Mouse (Mus musculus): Measurements from ENCODE around the gene Fastk. TPM values are rescaled to one million over a fixed set of nuclear protein-coding genes. Genes with fewer than 3 reads are reported as not detected.

The Fastk gene
- total RNA-seq, 2 experiments from 2014 or later: 17.4 to 35.7 TPM

DNA sequence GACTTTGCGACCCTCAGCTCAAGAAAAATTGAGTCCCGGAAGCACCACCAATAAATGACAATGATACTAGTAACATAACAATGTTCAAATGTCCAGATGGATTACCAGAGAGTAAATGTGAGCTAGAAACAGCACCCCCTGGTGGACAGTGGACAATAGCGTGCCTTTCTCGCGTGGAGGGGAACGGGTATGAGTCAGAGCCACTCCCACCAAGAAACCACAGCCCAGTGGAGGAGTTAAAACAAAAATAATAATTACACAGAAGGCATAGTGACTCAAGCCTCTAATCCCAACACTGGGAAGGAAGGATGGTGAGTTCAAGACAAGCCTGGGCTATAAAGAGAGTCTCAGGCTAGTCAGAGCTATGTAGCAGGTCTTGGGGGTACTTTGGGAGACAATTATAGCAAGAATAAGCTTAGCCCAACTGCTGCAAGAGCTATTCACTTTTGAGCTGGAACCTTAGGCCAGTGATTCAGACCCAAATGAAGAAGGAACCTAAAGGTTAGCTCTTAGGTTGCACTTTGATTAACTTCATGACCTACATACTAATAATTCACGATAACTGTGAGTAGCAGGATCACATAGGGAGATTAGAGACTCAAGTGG is 51.6 kb downstream of the Fastk start, which contains the start of gene Abcb8:
Abcb8 (plus strand) TSS at position 272 of the 606 bp plus-strand sequence.
- ATAC-seq (replicated peaks; ENCODE audit: poor library complexity): peak; percentile 63

DNA sequence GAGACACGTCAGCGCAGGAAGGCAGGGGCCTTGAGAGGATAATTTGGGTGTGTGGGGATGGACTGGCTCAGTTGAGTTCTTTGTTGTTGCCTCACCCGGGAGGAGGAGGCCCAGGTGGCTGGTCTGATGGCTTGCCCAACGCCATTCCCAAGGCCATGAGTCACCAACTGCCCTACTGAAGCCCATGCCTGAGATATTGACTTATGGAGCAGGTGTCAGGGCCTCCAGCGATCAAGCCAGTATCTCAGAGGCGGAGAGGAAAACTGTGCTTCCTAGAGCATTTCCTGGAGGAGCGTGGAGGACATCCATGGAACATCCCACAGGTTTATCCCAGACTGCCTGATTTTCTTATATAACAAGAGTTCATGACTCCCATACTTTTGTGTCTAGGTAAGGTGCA is 52.4 kb downstream of the Fastk start:
- ATAC-seq (replicated peaks; ENCODE audit: poor library complexity): no peak

DNA sequence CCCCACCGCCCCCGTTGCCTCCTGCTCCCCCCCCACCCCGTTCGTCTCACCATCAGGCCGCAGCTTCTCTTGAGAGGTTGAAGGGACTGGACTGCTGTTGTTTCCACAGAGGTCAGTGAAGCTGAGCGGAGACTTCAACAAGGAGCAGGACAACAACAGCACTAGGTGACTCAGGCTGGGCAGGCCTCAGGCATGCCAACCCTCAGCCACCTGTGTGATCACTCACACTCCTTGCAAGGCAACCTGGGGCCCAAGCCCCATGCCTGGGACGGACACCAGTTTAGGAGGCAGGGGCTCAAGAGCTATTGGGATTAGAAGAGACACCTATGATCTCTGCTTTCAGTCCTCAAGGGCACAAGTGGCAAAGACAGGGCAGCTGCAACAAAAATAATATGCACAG is 53.2 kb downstream of the Fastk start, which contains the start of gene Atg9b:
Atg9b (minus strand) TSS at position 280 of the 400 bp plus-strand sequence.
- ATAC-seq (replicated peaks; ENCODE audit: poor library complexity): no peak

DNA sequence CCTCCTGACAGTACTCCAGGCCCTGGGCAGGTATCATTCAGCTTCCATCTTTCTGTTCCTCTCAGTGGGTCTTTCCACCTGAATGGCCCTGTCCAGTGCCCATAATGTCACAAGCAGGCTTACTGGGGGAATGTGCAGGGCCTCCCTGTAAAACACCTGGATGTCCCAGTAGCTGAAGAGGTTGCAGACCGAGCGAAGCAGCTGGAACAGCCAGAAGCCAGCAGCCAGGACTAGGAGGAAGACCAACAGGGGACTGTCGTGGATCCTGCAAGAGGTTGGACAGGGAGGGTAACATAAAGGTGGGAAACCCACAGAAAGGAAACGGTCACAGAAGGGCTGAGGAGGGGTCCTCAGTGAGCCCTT is 55.4 kb downstream of the Fastk start:
- ATAC-seq (replicated peaks; ENCODE audit: poor library complexity): no peak

DNA sequence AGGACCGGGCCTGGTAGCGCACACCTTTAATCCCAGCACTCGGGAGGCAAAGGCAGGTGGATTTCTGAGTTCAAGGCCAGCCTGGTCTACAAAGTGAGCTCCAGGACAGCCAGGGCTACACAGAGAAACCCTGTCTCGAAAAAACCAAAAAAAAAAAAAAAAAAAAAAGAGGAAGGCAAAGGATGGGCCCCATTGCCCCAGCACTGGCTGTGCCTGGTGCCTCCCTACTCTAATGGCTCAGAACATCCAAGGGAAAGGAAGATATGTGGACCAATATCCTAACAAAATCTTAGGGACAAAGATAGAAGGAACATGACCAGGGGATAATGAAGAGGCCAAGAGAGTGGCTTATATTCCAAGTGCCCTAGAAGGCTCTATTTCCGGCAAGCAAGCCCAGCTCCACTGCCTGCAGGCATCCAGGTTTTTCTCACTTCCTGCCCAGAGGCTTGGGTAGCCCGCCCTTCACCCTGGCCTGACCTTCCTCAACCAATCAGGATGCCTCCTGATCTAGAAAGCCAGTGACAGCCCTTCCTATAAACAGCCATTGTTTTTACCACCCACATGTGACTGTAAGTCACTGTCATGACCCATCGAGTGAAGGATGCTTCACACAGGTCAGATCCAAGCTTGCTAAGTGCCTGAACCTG is 56.0 kb downstream of the Fastk start:
- peak; percentile 46 for ATAC-seq (replicated peaks; ENCODE audit: poor library complexity)

Other genes with a start within 250 kb of the Fastk start
- gene Kcnh2, start 93.7 kb downstream of the Fastk start, total RNA-seq (2015): not detected in 2 replicates
- 0.12 TPM in 1 of 2 replicates, not detected in the other for gene Kcnh2, start 93.7 kb downstream of the Fastk start, total RNA-seq (2017)
- 0.12 TPM in 1 of 2 replicates, not detected in the other for gene Nos3, start 80.5 kb downstream of the Fastk start, total RNA-seq (2015)
- not detected in 2 replicates for gene Nos3, start 80.5 kb downstream of the Fastk start, total RNA-seq (2017)
- gene Atg9b, start 53.1 kb downstream of the Fastk start, total RNA-seq (2015): 0.90 and 1.9 TPM in 2 replicates
- 2.6 and 3.5 TPM in 2 replicates for gene Atg9b, start 53.1 kb downstream of the Fastk start, total RNA-seq (2017)
- gene Abcb8, start 51.6 kb downstream of the Fastk start, total RNA-seq (2015): 23.5 and 30.9 TPM in 2 replicates
- gene Abcb8, start 51.6 kb downstream of the Fastk start, total RNA-seq (2017): 12.2 and 18.1 TPM in 2 replicates
- gene Asic3, start 31.9 kb downstream of the Fastk start, total RNA-seq (2015): 0.12 and 0.15 TPM in 2 replicates
- 0.20 TPM in 1 of 2 replicates, not detected in the other for gene Asic3, start 31.9 kb downstream of the Fastk start, total RNA-seq (2017)
- 20.0 TPM in 2 replicates for gene Cdk5, start 21.8 kb downstream of the Fastk start, total RNA-seq (2015)
- 16.2 and 30.1 TPM in 2 replicates for gene Cdk5, start 21.8 kb downstream of the Fastk start, total RNA-seq (2017)
- gene Slc4a2, start 21.4 kb downstream of the Fastk start, total RNA-seq (2015): 11.4 and 13.1 TPM in 2 replicates
- 19.0 and 24.1 TPM in 2 replicates for gene Slc4a2, start 21.4 kb downstream of the Fastk start, total RNA-seq (2017)
- gene Tmub1, start 2.6 kb upstream of the Fastk start, total RNA-seq (2015): 7.3 and 7.7 TPM in 2 replicates
- gene Tmub1, start 2.6 kb upstream of the Fastk start, total RNA-seq (2017): 13.7 and 14.9 TPM in 2 replicates
- gene Agap3, start 6.9 kb upstream of the Fastk start, total RNA-seq (2015): 11.4 and 14.1 TPM in 2 replicates
- gene Agap3, start 6.9 kb upstream of the Fastk start, total RNA-seq (2017): 19.8 and 25.0 TPM in 2 replicates
- not detected in 2 replicates for gene Gbx1, start 81.9 kb upstream of the Fastk start, total RNA-seq (2015)
- gene Gbx1, start 81.9 kb upstream of the Fastk start, total RNA-seq (2017): not detected in 2 replicates
- gene Asb10, start 95.7 kb upstream of the Fastk start, total RNA-seq (2015): not detected in 2 replicates
- not detected in 2 replicates for gene Asb10, start 95.7 kb upstream of the Fastk start, total RNA-seq (2017)
- gene 4931409K22Rik, start 111.5 kb upstream of the Fastk start, total RNA-seq (2015): not detected in 2 replicates
- gene 4931409K22Rik, start 111.5 kb upstream of the Fastk start, total RNA-seq (2017): not detected in 2 replicates
- gene Abcf2, start 132.2 kb upstream of the Fastk start, total RNA-seq (2015): 45.4 and 46.0 TPM in 2 replicates
- 113 and 115 TPM in 2 replicates for gene Abcf2, start 132.2 kb upstream of the Fastk start, total RNA-seq (2017)
- gene Chpf2, start 141.5 kb upstream of the Fastk start, total RNA-seq (2015): 4.7 and 5.9 TPM in 2 replicates
- gene Chpf2, start 141.5 kb upstream of the Fastk start, total RNA-seq (2017): 12.4 and 35.1 TPM in 2 replicates
- not detected in 2 replicates for gene Smarcd3, start 179.1 kb upstream of the Fastk start, total RNA-seq (2015)
- 0.08 TPM in 1 of 2 replicates, not detected in the other for gene Smarcd3, start 179.1 kb upstream of the Fastk start, total RNA-seq (2017)
- 21.6 and 26.5 TPM in 2 replicates for gene Nub1, start 240.2 kb upstream of the Fastk start, total RNA-seq (2015)
- gene Nub1, start 240.2 kb upstream of the Fastk start, total RNA-seq (2017): 33.2 and 40.2 TPM in 2 replicates

Measured in megakaryocyte progenitor cell, adult 5-6 weeks (primary cell).